Mouse (Mus musculus) lung, postnatal 0 days (tissue): ENCODE measurements around the gene Hoxc5. TPM values are rescaled to one million over a fixed set of nuclear protein-coding genes. Genes with fewer than 3 reads are reported as not detected.

Experiments used
- ATAC-seq: fragments of 200-750 bp; cut with Nextera tagmentation; 2 replicates; pipeline ENCODE4 v1.8.0; 2017; ENCODE audit warnings: moderate library complexity
- DNase-seq: peaks from one replicate; pipeline ENCODE4 v3.0.0-alpha.2; 2016; ENCODE audit warnings: low spot score
- H3K27ac ChIP-seq: fragments of 300-500 bp; sonication (generic); 2 replicates; pipeline ENCODE4 v1.5.1; 2014; ENCODE audit warnings: antibody characterized with exemption, mild to moderate bottlenecking, low read length, mixed read lengths
- H3K27me3 ChIP-seq: fragments of 300-500 bp; sonication (generic); replicated peaks from 2 replicates; pipeline ENCODE4 v1.6.1; 2014; ENCODE audit warnings: low read length, mixed read lengths; ENCODE audit not compliant: insufficient read depth
- H3K36me3 ChIP-seq: fragments of 300-500 bp; sonication (generic); 2 replicates; pipeline ENCODE4 v1.6.1; 2014; ENCODE audit warnings: low read length, mixed read lengths; ENCODE audit not compliant: insufficient read depth
- H3K4me1 ChIP-seq: fragments of 300-500 bp; sonication (generic); 2 replicates; pipeline ENCODE4 v1.6.1; 2014; ENCODE audit warnings: antibody characterized with exemption, low read depth, low read length, mixed read lengths; ENCODE audit not compliant: insufficient read depth
- H3K4me2 ChIP-seq: fragments of 300-500 bp; sonication (generic); replicated peaks from 2 replicates; pipeline ENCODE4 v1.6.1; 2014; ENCODE audit warnings: low read depth, mild to moderate bottlenecking, low read length, moderate library complexity, mixed read lengths
- H3K4me3 ChIP-seq: fragments of 300-500 bp; sonication (generic); 2 replicates; pipeline ENCODE4 v1.5.1; 2014; ENCODE audit warnings: low read depth, low read length
- H3K9ac ChIP-seq: fragments of 300-500 bp; sonication (generic); replicated peaks from 2 replicates; pipeline ENCODE4 v1.6.1; 2014; ENCODE audit warnings: low read depth, mild to moderate bottlenecking
- H3K9me3 ChIP-seq: fragments of 300-500 bp; sonication (generic); 2 replicates; pipeline ENCODE4 v1.6.1; 2016; ENCODE audit warnings: low read length, mixed read lengths
- CTCF ChIP-seq: IDR thresholded peaks from 2 replicates; pipeline ENCODE4 v1.5.1; 2016; ENCODE audit warnings: antibody characterized with exemption, mild to moderate bottlenecking
- EP300 ChIP-seq: IDR thresholded peaks from 2 replicates; pipeline ENCODE4 v1.6.1; 2016; ENCODE audit warnings: antibody characterized with exemption, mild to moderate bottlenecking, control low read depth
- WGBS: fragments of 180-500 bp; shearing (Covaris S2); extraction: QIAGEN DNeasy Blood & Tissue Kit; methylation state at CpG from one replicate; pipeline ENCODE4 v1.1.7; 2014; 5-methylcytosine and 5-hydroxymethylcytosine counted together
- polyA plus RNA-seq: library from polyadenylated mRNA; unstranded; fragments of >200 nt; fragmentation: Nextera tagmentation; extraction: Ambion mirVana; gene quantifications from 2 replicates; pipeline ENCODE4 v1.2.1, GENCODE M21; 2015

Hoxc5 gene
- polyA plus RNA-seq, 1 experiment from 2014 or later, result not detected

DNA sequence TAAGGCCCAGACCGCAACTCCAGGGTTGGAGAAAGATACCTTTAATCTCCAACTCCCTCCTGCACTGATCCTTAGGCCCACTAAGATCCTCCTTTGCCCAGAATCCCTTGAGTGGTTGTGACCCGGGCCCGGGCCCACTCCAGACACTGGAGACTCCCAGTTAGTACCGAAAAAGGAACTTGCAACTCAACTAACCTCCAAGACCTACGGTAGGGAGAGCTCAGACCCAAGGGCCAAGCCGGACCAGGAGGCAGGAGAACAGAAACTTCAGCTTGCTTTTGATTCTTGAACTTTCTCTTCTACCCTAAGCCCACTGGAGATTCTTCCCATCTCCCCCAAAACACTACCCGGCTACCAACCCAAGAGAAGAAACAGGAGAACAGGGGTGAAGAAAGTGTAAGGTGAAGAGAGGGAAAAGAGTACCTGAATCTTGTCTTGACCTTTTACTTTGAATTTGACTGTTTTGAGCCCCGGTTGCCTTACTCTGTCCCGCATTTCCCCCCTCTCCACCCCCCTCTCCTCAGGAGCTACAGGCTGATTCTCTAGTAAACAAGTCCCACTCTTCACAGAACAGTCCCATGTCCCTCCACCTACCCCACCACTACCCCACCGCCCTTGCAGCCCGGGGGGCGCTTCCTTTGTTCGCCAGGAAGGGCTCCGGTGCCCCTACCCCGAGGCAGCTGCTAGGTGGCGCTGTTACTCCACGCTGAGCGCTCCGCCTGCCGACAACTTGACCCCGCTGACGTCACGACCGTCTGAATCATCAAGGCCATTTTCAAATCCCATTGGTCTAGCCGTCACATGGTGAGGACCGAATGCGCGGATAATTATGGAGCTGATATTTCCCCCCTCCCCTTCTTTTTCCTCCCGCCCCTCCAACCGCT, 1.1 kb upstream of the Hoxc5 start:
- H3K27ac ChIP-seq, result no peak overlapping the region
- peak; percentile 61 for ATAC-seq

DNA sequence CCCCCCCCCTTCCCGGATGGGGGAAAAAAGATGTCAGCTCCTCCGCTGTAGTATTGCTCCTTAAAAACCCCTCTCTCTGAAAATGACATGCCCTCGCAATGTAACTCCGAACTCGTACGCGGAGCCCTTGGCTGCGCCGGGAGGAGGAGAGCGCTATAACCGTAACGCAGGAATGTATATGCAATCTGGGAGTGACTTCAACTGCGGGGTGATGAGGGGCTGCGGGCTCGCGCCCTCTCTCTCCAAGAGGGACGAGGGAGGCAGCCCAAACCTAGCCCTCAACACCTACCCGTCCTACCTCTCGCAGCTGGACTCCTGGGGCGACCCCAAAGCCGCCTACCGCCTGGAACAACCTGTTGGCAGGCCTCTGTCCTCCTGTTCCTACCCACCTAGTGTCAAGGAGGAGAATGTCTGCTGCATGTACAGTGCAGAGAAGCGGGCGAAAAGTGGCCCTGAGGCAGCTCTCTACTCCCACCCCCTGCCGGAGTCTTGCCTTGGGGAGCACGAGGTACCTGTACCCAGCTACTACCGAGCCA, 399 bp upstream of the Hoxc5 start, which contains the start of gene Hoxc10:
Gene Hoxc10, plus strand, starts transcription at position 21 of the 536 bp plus-strand sequence.
- H3K9ac ChIP-seq, result no peak within 1 kb of the TSS
- H3K27ac ChIP-seq, result no peak within 1 kb of the TSS
- no peak for ATAC-seq
- H3K4me2 ChIP-seq, result no peak within 1 kb of the TSS
- H3K4me3 ChIP-seq, result 0 out of 2 replicates have a peak within 1 kb of the TSS, but pooled peaks have one; percentile 0
- no peaks in the 10 kb centered on the region for H3K36me3 ChIP-seq
- 4% methylated on average over 27 of the region's 27 CpGs for WGBS
- no peaks in the 10 kb centered on the region for H3K4me1 ChIP-seq
- H3K27me3 ChIP-seq, result peaks cover 81% of the 10 kb centered on the region
- H3K9me3 ChIP-seq, result no peaks in the 10 kb centered on the region
- no peak for TF ChIP-seq CTCF
- no peak for TF ChIP-seq EP300
- no peak for DNase-seq

More for the DNA sequence above, 1.1 kb upstream of the Hoxc5 start:
- H3K4me1 ChIP-seq, result no peaks in the 10 kb centered on the region
- peak; percentile 79 for DNase-seq
- H3K9me3 ChIP-seq, result no peaks in the 10 kb centered on the region
- no peak overlapping the region for H3K9ac ChIP-seq
- WGBS, result 4% methylated on average over 29 of the region's 30 CpGs
- no peaks in the 10 kb centered on the region for H3K36me3 ChIP-seq
- H3K4me2 ChIP-seq, result no peak overlapping the region
- TF ChIP-seq CTCF, result peak; percentile 77
- TF ChIP-seq EP300, result no peak
- H3K27me3 ChIP-seq, result peaks cover 86% of the 10 kb centered on the region
- 0 out of 2 replicates have a peak overlapping the region, but pooled peaks have one; percentile 0 for H3K4me3 ChIP-seq

DNA sequence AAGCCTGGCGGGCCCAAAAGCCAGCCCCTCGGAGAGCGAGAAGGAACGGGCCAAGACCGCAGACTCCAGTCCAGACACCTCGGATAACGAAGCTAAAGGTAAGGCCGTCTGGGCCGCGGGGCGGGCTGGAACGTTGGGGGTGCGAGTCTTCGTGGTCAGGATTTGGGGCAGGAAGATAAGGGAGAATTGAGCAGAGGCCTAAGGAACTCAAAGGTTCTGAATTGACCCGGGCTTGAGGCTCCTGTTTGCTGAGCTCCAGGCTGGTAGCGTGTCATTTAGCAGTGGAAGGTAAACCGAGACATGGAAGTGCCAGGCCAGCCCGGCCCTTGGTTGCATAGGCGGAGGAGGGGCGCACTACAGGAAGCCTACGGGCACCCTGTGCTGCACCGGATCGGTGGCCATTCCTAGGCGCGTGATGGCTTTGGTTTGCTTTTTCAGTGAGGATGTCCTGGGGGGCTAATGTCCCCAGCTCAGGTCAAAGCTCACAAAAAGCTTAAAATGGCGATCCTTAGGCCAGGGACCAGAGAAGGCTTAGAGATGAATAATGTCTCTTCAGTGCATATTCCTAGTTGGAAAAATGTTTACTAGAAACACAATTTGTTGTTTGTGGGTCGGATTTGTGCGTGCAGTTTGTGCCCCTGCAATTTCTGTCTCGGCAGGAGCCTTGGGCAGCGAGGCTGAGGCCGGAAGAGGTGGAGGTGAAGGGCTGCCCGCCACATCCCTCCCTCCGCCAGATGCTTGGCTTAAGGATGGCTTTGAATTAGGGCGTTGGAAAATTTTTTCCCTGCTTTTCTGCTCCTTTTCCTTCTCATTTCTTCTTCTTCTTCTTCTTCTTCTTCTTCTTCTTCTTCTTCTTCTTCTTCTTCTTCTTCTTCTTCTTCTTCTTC, 511 bp downstream of the Hoxc5 start:
- Histone ChIP-seq H3K4me2 (no peak overlapping the region), H3K4me1 (no peaks in the 10 kb centered on the region), H3K9ac (no peak overlapping the region), H3K27me3 (peaks cover 80% of the 10 kb centered on the region), H3K9me3 (no peaks in the 10 kb centered on the region), H3K4me3 (no peak overlapping the region), H3K27ac (no peak overlapping the region), H3K36me3 (no peaks in the 10 kb centered on the region)
- no peak for ATAC-seq
- TF ChIP-seq EP300, result no peak
- no peak for TF ChIP-seq CTCF
- WGBS, result 3% methylated on average over 34 of the region's 34 CpGs
- DNase-seq, result no peak

- H3K4me2 ChIP-seq, result no peak overlapping the region
- ATAC-seq, result no peak
Observed at GRCm38 (mm10) chr15:102969296-102969695, 2.1 kb downstream of the Hoxc5 start.

GRCm38 (mm10) chr15:102970740-102971139, 3.5 kb downstream of the Hoxc5 start:
- Histone ChIP-seq H3K9ac (no peak overlapping the region), H3K4me3 (no peak overlapping the region), H3K27ac (no peak overlapping the region), H3K4me1 (no peaks in the 10 kb centered on the region), H3K36me3 (no peaks in the 10 kb centered on the region), H3K4me2 (no peak overlapping the region), H3K27me3 (peaks cover 85% of the 10 kb centered on the region), H3K9me3 (no peaks in the 10 kb centered on the region)
- ATAC-seq (no peak), DNase-seq (peak; percentile 47)
- WGBS, result under 1% methylated on average over 12 of the region's 12 CpGs
- no peak for TF ChIP-seq EP300
- peak; percentile 51 for TF ChIP-seq CTCF

More at GRCm38 (mm10) chr15:102969296-102969695, 2.1 kb downstream of the Hoxc5 start:
- no peak for TF ChIP-seq CTCF
- TF ChIP-seq EP300, result no peak
- Histone ChIP-seq H3K27ac (no peak overlapping the region), H3K27me3 (peaks cover 88% of the 10 kb centered on the region), H3K9me3 (no peaks in the 10 kb centered on the region), H3K9ac (no peak overlapping the region), H3K4me3 (no peak overlapping the region), H3K36me3 (no peaks in the 10 kb centered on the region), H3K4me1 (no peaks in the 10 kb centered on the region)
- WGBS, result 32% methylated on average over 1 of the region's 1 CpGs
- DNase-seq, result no peak

GRCm38 (mm10) chr15:102972254-102972653, 5.0 kb downstream of the Hoxc5 start:
- no peak for ATAC-seq
- H3K27ac ChIP-seq, result no peak overlapping the region
- H3K9me3 ChIP-seq, result no peaks in the 10 kb centered on the region
- H3K9ac ChIP-seq, result no peak overlapping the region
- no peak overlapping the region for H3K4me2 ChIP-seq
- no peaks in the 10 kb centered on the region for H3K36me3 ChIP-seq
- peaks cover 84% of the 10 kb centered on the region for H3K27me3 ChIP-seq
- H3K4me1 ChIP-seq, result no peaks in the 10 kb centered on the region
- DNase-seq, result no peak
- TF ChIP-seq EP300 (no peak), CTCF (no peak)
- H3K4me3 ChIP-seq, result no peak overlapping the region
- WGBS, result 2% methylated on average over 19 of the region's 21 CpGs
